Mouse (Mus musculus): ENCODE measurements at regions not wholly inside any gene's neighbourhood (a gene's known extent, or its start where the extent isn't known, plus 50 kb on each side); places are given as distances from the start of the nearest gene placed in this dataset.

DNA sequence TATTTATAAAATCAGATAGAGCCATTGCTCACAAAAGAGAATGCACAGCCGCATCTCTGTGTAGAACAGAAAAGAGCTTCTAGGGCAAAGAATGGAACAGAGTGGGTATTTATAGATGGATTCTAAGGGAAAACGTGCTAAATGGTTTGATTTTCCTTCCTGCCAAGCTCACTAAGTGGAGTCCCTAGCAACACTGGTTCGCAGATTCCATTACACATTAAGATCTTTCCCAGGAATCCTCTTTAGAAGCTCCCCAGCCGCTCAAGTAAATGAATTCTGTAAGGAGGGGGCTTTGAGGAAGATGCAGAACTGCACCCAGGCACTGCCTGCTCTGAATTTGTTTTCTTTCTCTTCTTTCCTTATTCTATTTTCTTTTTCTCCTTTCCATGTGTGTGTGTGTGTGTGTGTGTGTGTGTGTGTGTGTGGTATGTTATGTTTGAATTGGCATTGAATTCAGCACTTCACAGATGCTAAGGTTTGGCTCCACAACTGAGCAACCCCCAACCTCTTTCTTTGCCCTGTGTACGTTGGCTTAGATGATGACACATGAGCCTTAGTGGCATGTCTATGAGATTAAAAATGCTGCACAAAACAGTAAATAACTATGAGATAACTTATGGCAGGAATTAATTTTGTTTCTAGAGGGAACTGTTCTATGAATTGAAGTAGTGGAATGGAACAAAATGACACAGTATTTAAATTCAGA, 450.5 kb downstream of the Arl4a start:
- TF ChIP-seq CTCF (conservative IDR thresholded peaks at IDR 0.05; ENCODE audit: insufficient read depth, insufficient read length, low read depth, low read length) (no peak), POLR2A (IDR thresholded peaks at IDR 0.05; ENCODE audit: low read depth, low read length) (no peak)
